Mouse (Mus musculus): ENCODE data around the gene Adamtsl4. TPM values are rescaled to one million over a fixed set of nuclear protein-coding genes. Genes with fewer than 3 reads are reported as not detected.
"Not testable (repeated sequence)": the region's sequence is repeated elsewhere in the genome, so short reads cannot be mapped to it uniquely, and the experiment has no call there.

Gene Adamtsl4
- total RNA-seq, 2 experiments from 2014 or later: 7.1 to 7.4 TPM

- DNase-seq (ENCODE audit: low spot score in 2 of 2): no peak
These were observed 10.2 kb downstream of the Adamtsl4 start for GRCm38 (mm10) chr3:95677420-95678090.

- peak; percentile 35 to 56 for DNase-seq (ENCODE audit: low spot score in 2 of 2)
These were observed 10.8 kb downstream of the Adamtsl4 start for GRCm38 (mm10) chr3:95676745-95677419.

GRCm38 (mm10) chr3:95675301-95676092 lies 12.2 kb downstream of the Adamtsl4 start:
- peak in 1 of 2 experiments; percentile 74 for DNase-seq (ENCODE audit: low spot score in 2 of 2)

- no peak for DNase-seq (ENCODE audit: low spot score in 2 of 2)
These were observed 12.9 kb downstream of the Adamtsl4 start for GRCm38 (mm10) chr3:95674812-95675211.

- no peak for DNase-seq (ENCODE audit: low spot score in 2 of 2)
These were observed 13.5 kb downstream of the Adamtsl4 start for GRCm38 (mm10) chr3:95674236-95674635.

GRCm38 (mm10) chr3:95673707-95674211 lies 14.0 kb downstream of the Adamtsl4 start:
- DNase-seq (ENCODE audit: low spot score in 2 of 2): no peak

- DNase-seq (ENCODE audit: low spot score in 2 of 2): no peak
These were observed 14.6 kb downstream of the Adamtsl4 start for GRCm38 (mm10) chr3:95672861-95673706.

- no peak for DNase-seq (ENCODE audit: low spot score in 2 of 2)
These were observed 15.3 kb downstream of the Adamtsl4 start for GRCm38 (mm10) chr3:95672461-95672860.

GRCm38 (mm10) chr3:95671201-95671600 lies 16.5 kb downstream of the Adamtsl4 start:
- DNase-seq (ENCODE audit: low spot score in 2 of 2): no peak

- not testable (repeated sequence) for DNase-seq (ENCODE audit: low spot score in 2 of 2)
These were observed 17.3 kb downstream of the Adamtsl4 start for GRCm38 (mm10) chr3:95670419-95670818.

- no peak for DNase-seq (ENCODE audit: low spot score in 2 of 2)
These were observed 18.4 kb downstream of the Adamtsl4 start for GRCm38 (mm10) chr3:95669309-95669665.

- DNase-seq (ENCODE audit: low spot score in 2 of 2): no peak
These were observed 19.0 kb downstream of the Adamtsl4 start for GRCm38 (mm10) chr3:95668589-95669308.

- DNase-seq (ENCODE audit: low spot score in 2 of 2): peak; percentile 16 to 52
These were observed 19.7 kb downstream of the Adamtsl4 start for GRCm38 (mm10) chr3:95668026-95668425.

- DNase-seq (ENCODE audit: low spot score in 2 of 2): no peak
These were observed 20.2 kb downstream of the Adamtsl4 start for GRCm38 (mm10) chr3:95667521-95667920.

GRCm38 (mm10) chr3:95666124-95666844 lies 21.4 kb downstream of the Adamtsl4 start:
- no peak for DNase-seq (ENCODE audit: low spot score in 2 of 2)

GRCm38 (mm10) chr3:95664940-95665352 lies 22.8 kb downstream of the Adamtsl4 start:
- no peak for DNase-seq (ENCODE audit: low spot score in 2 of 2)

- DNase-seq (ENCODE audit: low spot score in 2 of 2): no peak
These were observed 23.6 kb downstream of the Adamtsl4 start for GRCm38 (mm10) chr3:95663969-95664608.

GRCm38 (mm10) chr3:95663486-95663885 lies 24.2 kb downstream of the Adamtsl4 start:
- DNase-seq (ENCODE audit: low spot score in 2 of 2): no peak
